Mouse (Mus musculus) adrenal gland, postnatal 25 days (tissue): Measurements from ENCODE around the gene Shcbp1l. TPM values are rescaled to one million over a fixed set of nuclear protein-coding genes. Genes with fewer than 3 reads are reported as not detected.
A peak's percentile ranks its signal among the peaks of the same experiment; 100 is the strongest.
"Not testable (repeated sequence)": the region's sequence is repeated elsewhere in the genome, so short reads cannot be mapped to it uniquely, and the experiment has no call there.

Experiments used
- DNase-seq: peaks from one replicate; pipeline ENCODE4 v3.0.0; 2021; ENCODE audit warnings: mixed read lengths
- long read RNA-seq: library from polyadenylated mRNA; stranded (forward); transcript quantifications from one replicate; pipeline ENCODE4 v2.0.0, GENCODE M21; 2021
- total RNA-seq: library from RNA; stranded (reverse); gene quantifications from 2 replicates; pipeline ENCODE4 v1.2.3, GENCODE M21; 2021

Shcbp1l gene
- 0.33 and 1.00 TPM in 2 replicates for total RNA-seq
- long read RNA-seq, partial matches to known transcripts = 0 of 1 reads
- long read RNA-seq, other reads (novel, unspliced or antisense) = 1 of 1 reads

DNA sequence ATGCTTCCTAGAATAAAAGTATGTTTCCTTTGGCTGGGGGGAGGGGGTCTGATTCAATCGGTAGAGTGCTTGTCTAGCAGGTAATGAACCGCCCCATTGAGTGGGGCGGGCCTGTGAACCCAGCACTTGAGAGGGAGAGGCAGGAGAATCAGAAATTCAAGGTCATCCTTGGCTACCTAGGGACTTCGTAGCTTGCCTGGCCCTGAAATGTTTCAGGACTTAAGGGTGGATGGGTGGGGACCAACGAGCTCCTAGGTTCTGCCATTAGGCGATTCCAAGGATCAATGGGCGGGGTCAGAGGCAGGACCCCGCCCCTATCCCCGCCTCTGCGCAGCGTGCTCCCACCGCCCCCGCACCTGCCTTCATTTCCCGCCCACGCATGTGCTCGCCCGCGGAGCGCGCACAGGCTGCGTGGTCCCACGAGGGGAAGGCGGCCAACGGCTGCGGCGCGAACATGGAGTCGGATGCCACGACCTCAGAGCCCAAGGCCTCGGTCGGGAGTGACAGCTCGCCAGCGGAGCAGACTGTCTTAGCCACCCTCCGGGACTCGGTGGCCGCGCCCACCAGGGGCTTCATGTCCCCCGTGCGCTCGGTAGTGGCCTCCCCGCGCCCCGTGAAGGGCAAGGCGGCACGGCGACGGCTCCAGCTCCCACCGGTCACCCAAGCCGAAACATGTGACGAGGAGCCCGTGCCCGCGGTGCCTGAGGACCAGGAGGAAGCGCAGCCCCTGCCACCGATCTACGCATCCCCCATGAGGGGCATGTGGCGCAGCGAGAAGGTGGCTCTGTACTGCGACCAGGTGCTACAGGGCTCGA is at the start of gene Shcbp1l:
TSS of gene Shcbp1l (plus strand) at position 393 of the 815 bp plus-strand sequence.
- peak; percentile 69 for DNase-seq

DNA sequence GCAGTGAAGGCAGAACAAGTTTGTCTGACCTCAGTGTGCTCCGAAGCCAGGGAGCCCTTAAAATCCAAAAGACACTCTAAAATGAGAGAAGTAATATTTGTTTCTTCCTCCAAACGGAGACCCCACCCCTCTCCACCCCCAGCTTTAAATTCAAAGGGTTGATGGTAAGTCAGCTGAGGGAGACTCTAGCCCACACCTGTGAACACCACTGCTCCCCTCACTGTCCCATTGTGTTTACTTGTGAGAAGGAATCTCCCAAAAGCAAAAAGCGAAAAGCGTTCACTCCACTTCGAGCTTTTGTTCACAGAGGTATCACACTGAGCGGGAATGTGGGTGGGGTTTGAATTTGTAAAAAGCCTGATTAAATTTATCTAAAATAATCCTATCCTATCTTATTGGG is 48.5 kb upstream of the Shcbp1l start:
- no peak for DNase-seq

DNA sequence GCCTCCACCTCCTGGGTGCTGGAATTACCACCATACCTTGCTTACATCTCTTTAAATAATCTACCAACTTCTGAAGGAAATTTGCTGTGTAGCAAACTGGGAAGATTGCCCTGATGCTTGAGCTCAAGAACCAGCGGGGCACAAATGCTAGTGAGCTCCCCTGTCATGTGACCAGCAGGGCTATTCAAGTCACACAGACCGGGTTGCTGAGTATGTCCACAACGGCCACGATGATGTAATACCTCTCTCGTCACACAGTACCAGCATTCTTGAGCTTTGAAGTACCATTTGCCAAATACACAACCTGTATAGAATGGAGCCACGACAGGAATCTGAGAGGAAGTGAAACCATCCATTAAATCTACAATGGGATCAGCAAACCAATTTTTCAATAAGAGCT is 46.4 kb upstream of the Shcbp1l start:
- no peak for DNase-seq

DNA sequence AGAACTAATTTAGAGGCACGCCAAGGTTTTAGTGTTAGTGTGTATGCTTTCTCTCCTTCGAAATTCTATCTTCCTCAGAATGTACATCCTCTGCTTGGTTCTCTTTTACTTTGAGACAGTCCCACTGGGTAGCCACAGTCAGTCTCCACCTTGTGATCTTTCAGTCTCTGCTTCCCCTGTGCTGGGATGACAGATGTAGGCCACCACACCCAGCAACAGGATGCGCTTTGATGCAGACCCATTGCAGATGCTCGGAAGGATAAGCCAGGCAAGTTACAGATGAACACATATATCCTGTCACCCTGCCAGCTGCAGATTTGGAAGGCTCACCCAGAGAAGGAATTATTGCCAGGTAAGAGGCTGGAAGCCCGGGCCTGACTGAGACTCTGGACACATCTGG is 45.1 kb upstream of the Shcbp1l start:
- DNase-seq = no peak

DNA sequence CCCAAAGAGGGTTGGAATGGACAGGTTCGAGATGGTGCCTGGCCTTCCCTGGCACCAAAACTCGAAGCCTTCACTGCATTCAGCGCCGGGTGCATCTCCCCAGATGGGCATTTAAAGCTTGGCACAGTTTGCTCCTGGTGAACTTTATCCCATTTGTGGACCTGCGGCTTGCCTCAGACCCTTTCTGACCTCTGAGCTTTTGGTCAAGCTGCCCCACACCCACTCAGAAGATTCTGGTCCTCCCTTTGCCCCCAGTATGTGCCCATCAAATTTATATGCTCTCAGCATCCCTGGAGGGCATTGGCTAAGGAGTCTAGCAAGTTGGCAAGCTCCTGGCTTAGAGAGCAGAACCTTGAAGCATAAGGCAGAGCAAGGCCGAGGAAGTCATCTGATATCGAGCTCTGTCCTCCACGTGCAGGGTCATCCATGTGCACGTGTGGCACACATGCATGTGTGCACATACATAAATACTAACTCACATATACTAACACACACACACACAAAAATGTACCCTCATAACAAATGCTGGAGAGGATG is 44.1 kb upstream of the Shcbp1l start:
- DNase-seq = no peak

DNA sequence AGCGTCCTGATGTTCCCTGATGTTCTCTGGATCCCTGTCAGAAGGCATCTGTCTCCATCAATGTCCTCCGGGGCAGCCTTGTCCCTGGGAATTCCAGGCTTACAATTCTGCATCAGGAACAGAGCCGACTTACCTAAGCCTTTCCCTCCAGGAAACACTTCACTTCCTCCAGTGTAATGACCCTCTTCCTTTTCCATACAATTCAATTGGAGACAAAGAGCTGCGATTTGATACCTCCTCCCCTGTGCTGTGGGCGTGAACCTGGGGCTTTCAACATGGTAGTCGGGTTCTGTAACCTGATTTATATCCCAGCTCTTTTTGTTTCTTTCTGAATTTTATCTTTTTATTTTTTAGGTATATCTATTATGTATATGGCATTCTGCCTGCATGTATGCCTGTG is 39.9 kb upstream of the Shcbp1l start:
- DNase-seq = no peak

DNA sequence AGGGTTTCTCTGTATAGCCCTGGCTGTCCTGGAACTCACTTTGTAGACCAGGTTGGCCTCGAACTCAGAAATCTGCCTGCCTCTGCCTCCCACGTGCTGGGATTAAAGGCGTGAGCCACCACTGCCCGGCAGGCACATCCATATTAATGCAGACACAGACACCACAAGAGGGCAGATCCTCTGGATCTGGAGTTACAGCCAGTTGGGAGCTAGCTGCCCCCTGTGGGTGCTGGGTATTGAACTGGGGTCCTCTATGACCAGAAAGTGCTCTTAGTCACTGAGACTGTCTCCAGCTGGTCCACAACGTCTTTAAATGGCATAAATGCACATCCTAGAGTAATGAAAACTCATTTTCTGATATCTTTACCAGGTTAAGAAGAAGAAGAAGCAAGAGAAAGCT is 39.3 kb upstream of the Shcbp1l start:
- DNase-seq = not testable (repeated sequence)

DNA sequence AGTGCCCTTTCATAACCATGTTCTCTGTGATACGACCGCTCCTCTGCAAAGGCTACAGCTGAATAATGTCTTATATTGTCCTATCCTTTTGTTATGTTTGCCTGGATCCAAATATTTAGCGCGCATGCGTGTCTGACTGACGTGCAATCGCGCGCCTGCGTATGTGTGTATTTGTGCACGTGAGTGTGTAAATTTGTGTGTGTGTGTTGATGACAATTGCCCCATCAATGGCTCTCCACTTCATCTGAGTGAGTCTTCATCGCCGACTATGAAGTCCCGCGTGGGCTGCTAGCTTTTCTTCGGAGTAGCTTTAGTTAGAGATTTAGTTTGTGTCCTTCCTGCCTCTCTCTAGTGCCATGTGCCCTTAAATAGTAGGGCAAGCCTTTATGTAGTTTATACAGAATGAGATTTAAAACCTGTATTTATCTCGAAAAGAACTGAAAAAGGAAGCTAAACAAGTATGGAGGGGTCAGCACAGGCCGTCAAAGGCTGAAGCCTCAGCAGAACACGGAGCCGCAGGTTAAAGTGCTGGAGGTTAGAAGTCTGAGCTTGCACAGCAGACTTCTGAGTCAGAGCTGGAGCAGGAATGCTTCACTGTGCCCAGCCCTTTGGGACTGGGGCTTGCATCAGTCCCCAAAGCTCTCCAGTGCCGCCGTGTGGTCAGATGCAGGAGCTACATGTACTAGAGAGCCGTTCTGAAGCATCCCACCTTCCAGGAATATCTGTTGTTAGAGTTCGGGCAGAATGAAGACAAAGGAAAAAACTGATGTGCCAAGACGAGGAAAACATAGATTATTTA is 38.5 kb upstream of the Shcbp1l start:
- DNase-seq = peak; percentile 84

DNA sequence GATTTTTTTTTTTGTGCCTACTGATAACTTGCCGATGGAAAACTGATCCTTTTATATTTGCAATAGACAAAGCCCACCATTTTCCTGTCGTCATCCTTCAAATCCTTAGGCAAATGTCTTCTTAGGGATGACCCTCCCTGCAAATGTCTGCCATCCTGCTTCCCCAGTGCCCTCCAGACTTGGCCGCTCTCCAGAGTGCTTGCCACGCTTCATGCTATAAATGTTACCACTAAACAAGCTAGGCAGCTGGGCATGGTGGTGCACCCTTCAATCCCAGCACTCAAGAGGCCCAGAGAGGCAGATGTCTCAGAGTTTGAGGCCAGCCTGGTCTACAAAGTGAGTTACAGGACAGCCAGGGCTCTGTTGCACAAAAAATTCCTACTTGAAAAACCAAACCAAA is 29.3 kb upstream of the Shcbp1l start:
- not testable (repeated sequence) for DNase-seq

DNA sequence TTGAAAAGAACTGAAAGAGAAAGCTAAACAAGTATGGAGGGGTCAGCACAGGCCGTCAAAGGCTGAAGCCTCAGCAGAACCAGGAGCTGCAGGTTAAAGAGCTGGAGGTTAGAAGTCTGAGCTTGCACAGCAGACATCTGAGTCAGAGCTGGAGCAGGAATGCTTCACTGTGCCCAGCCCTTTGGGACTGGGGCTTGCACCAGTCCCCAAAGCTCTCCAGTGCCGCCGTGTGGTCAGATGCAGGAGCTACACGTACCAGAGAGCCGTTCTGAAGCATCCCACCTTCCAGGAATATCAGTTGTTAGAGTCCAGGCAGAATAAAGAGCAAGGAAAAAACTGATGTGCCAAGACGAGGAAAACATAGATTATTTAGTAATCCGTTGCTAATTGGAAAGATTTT is 23.2 kb upstream of the Shcbp1l start:
- DNase-seq = peak; percentile 78

DNA sequence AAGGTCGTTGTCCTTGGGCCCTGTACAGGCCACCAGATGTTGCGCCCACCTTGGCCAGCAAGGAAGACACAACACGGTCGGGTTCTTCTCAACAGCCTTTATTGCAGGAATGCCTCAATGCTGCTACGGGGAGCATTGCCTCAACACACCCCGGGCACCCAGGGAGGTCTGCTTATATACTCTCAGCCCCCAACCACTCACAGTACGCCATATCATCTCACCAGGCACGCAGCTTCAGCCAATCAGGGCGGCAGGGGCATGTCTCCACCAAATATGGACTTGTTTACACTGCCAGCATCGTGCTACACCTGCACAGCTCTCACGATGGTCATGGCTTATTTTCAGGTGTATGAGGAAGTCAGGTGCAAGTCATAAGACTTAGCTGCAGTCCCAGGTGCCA is 17.3 kb upstream of the Shcbp1l start:
- DNase-seq = not testable (repeated sequence)

DNA sequence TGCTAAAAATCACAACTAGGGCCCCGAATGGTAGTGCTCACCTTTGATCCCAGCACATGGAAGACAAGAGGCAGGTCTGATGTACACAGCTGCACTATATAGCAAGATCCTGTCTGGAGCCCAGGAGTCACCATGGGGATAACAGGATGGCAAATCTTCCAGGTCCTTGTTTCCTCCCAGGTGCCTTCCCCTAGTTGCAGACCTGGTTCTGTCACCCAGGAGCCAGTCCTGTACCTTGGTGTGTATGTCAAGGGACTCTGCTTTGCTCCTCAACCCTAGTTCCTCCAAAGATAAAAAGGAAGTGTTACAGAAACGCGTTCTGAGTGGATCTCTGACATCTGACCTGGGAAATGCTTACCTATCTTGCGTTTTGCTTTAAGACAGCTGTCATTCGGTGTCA is 16.7 kb upstream of the Shcbp1l start:
- DNase-seq = not testable (repeated sequence)

DNA sequence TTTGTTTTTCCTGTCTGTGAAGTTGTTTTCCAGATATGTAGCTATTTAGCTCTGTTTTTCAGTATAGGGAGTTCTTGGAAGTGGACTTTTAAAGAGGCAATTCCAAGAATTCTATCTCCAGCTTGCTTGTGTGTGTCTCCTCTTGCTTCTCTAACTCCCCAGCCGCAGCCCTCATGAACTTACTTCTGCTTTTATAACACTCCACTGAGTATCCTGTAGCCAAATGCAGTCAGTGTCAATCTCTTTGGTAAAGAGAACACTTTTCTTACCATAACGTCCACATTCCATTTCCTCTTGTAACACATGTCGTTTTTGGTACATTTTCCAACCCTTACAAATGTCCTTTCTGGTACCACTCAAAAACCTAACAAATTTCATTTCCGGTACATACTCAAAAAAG is 14.0 kb upstream of the Shcbp1l start:
- DNase-seq = not testable (repeated sequence)

DNA sequence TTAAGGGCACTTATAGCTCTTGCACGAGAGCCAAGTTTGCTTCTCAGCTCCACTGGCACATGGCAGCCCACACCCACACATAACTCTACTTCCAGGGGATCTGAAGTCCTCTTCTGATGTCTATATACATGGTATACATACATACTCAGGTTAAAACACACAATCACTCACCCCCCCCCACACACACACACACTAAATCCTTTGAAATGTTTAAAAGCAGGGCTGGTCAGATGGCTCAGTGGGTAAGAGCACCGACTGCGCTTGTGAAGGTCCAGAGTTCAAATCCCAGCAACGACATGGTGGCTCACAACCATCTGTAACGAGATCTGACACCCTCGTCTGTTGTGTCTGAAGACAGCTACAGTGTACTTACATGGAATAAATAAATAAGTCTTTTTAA is 13.2 kb upstream of the Shcbp1l start:
- DNase-seq = no peak

DNA sequence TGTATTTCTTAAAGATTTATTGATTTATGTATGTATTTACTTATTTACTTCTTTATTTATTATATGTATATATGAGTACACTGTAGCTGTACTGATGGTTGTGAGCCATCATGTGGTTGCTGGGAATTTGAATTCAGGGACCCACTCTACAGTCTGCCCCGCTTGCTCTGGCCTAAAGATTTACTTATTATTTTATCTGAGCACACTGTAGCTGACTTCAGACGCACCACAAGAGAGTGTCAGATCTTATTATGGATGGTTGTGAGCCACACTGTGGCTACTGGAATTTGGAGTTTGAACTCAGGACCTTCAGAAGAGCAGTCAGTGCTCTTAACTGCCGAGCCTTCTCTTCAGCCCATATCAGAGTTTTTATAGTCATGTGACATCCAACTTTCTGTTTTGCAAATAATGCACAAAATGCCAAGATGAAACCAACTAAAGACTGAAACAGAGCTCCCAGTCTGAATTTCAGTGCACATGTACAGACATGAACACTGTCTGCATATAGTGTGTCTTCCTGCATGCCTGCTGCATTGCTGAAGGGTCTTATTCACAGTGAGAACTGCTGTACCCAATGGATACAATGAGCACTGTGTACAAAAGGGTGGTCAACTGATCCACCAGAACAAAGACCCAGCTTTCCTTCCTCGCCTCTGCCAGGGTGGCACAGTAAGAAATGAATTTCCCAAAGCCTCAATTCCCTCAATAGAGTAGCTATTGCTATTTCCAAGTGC is 12.1 kb upstream of the Shcbp1l start:
- DNase-seq = not testable (repeated sequence)

DNA sequence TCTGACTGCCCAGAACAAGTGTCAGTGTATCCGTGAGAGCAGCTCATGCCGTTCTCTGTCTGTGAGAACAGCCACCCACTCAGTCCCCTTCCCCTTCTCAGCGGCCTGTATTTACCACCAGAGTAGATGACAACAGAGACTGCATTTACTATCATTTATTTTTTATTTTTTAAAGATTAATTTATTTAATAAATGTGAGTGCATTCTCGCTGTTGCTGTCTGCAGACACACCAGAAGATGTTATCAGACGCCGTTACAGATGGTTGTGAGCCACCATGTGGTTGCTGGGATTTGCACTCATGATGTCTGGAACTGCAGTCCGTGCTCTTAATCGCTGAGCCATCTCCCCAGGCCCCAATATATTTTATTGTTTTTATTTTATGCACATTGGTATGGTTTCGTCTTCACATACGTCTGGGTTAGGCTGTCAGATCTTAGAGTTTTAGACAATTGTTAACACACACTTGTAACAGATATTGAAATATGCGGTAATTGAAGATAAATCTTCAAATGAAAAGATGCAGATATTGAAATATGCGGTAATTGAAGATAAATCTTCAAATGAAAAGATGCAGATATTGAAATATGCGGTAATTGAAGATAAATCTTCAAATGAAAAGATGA is 11.5 kb upstream of the Shcbp1l start:
- DNase-seq = not testable (repeated sequence)

DNA sequence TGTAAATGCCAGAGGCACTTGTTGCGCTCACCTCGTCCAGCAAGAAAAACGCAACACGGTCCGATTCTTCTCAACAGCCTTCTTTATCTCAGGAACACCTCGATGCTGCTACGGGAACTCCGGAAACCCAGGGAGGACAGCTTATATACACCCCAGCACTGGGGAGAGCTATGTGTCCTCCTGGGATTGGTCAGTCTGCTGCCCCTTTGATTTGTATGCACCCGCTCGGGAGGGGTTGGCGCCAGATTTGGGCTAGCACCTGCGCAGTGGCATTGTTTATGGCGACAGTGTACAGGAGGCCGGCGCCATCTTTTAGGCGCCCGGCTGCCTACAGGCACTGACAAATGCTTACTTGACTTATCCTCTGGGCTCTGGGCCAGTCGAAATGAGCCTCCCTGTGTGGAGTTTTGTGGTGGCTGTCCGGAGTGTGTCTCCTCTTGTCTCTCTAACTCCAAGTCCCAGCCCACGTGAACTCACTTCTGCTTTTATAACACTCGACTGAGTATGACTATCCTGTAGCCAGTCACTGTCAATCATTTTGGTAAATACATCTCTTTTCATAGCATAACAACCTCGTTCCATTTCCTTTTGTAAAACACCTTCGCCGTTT is 10.7 kb upstream of the Shcbp1l start:
- peak; percentile 25 for DNase-seq

DNA sequence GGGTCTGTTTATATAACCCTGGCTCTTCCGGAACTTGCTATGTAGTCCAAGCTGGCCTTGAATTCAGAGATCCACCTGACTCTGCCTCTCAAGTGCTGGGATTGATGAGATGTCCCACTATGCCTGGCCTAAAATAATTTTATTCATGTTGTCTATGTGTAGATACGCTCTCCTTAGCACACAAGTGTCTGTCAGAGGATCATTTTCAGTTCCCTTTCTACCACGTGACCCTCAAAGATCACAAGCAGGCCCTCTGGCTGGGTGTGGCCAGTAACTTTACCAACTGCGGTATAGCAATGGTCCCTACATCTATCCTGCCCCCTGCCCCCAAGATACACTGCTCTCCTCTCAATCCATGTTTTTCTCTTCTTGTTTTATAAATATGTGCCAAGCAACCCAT is 10.0 kb upstream of the Shcbp1l start:
- no peak for DNase-seq

DNA sequence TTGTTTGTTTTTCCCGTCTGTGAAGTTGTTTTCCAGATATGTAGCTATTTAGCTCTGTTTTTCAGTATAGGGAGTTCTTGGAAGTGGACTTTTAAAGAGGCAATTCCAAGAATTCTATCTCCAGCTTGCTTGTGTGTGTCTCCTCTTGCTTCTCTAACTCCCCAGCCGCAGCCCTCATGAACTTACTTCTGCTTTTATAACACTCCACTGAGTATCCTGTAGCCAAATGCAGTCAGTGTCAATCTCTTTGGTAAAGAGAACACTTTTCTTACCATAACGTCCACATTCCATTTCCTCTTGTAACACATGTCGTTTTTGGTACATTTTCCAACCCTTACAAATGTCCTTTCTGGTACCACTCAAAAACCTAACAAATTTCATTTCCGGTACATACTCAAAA is 9.2 kb upstream of the Shcbp1l start:
- not testable (repeated sequence) for DNase-seq

DNA sequence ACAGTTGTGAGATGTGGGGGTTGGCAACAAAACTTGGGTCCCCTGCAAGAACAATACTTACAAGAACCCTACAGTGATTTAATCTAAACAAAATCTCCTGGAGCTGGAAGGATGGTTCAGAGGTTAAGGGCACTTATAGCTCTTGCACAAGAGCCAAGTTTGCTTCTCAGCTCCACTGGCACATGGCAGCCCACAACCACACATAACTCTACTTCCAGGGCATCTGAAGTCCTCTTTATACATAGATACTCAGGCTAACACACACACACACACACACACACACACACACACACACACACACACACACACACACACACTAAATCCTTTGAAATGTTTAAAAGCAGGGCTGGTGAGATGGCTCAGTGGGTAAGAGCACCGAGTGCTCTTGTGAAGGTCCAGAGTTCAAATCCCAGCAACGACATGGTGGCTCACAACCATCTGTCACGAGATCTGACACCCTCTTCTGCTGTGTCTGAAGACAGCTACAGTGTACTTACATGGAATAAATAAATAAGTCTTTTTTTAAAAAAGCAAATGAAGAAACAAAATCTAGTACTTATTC is 8.6 kb upstream of the Shcbp1l start:
- DNase-seq = not testable (repeated sequence)

DNA sequence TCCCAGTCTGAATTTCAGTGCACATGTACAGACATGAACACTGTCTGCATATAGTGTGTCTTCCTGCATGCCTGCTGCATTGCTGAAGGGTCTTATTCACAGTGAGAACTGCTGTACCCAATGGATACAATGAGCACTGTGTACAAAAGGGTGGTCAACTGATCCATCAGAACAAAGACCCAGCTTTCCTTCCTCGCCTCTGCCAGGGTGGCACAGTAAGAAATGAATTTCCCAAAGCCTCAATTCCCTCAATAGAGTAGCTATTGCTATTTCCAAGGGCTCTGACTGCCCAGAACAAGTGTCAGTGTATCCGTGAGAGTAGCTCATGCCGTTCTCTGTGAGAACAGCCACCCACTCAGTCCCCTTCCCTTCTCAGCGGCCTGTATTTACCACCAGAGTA is 7.2 kb upstream of the Shcbp1l start:
- DNase-seq = not testable (repeated sequence)
